Mouse (Mus musculus) limb, embryonic 11.5 days (tissue): ENCODE data around the gene Dut. TPM values are rescaled to one million over a fixed set of nuclear protein-coding genes. Genes with fewer than 3 reads are reported as not detected.

ENCODE experiments used
- ATAC-seq: fragments of 200-750 bp; cut with Nextera tagmentation; 2 replicates; pipeline ENCODE4 v1.8.0; 2017; ENCODE audit warnings: low read depth; ENCODE audit not compliant: insufficient number of reproducible peaks, low FRiP score, low TSS enrichment
- DNase-seq: peaks from one replicate; pipeline ENCODE4 v3.0.0-alpha.2; 2015; ENCODE audit warnings: low spot score
- H3K27ac ChIP-seq: fragments of 300-500 bp; sonication (generic); replicated peaks from 2 replicates; pipeline ENCODE4 v1.5.1; 2014; ENCODE audit warnings: low read depth, mild to moderate bottlenecking, low read length
- H3K27me3 ChIP-seq: fragments of 300-500 bp; sonication (generic); 2 replicates; pipeline ENCODE4 v1.6.1; 2014; ENCODE audit warnings: mild to moderate bottlenecking, low read length, mixed read lengths; ENCODE audit not compliant: control insufficient read depth, insufficient read depth
- H3K36me3 ChIP-seq: fragments of 300-500 bp; sonication (generic); 2 replicates; pipeline ENCODE4 v1.6.1; 2014; ENCODE audit warnings: mild to moderate bottlenecking, low read length, moderate library complexity, mixed read lengths; ENCODE audit not compliant: control insufficient read depth, insufficient read depth
- H3K4me1 ChIP-seq: fragments of 300-500 bp; sonication (generic); 2 replicates; pipeline ENCODE4 v1.6.1; 2014; ENCODE audit warnings: low read length, mixed read lengths; ENCODE audit not compliant: control insufficient read depth, insufficient read depth
- H3K4me2 ChIP-seq: fragments of 300-500 bp; sonication (generic); 2 replicates; pipeline ENCODE4 v1.6.1; 2014; ENCODE audit warnings: low read depth, mild to moderate bottlenecking, moderate library complexity; ENCODE audit not compliant: severe bottlenecking
- H3K4me3 ChIP-seq: fragments of 300-500 bp; sonication (generic); 2 replicates; pipeline ENCODE4 v1.5.1; 2014; ENCODE audit warnings: low read depth, low read length
- H3K9ac ChIP-seq: fragments of 300-500 bp; sonication (generic); 2 replicates; pipeline ENCODE4 v1.6.1; 2014; ENCODE audit warnings: mild to moderate bottlenecking, low read length
- H3K9me3 ChIP-seq: fragments of 300-500 bp; sonication (generic); 2 replicates; pipeline ENCODE4 v1.6.1; 2016; ENCODE audit warnings: low read length; ENCODE audit not compliant: control insufficient read depth
- WGBS: fragments of 180-500 bp; shearing (Covaris S2); extraction: QIAGEN DNeasy Blood & Tissue Kit; methylation state at CpG from one replicate; pipeline ENCODE4 v1.1.7; 2014; 5-methylcytosine and 5-hydroxymethylcytosine counted together
- polyA plus RNA-seq: library from polyadenylated mRNA; unstranded; fragments of >200 nt; fragmentation: Nextera tagmentation; extraction: Ambion mirVana; gene quantifications from 2 replicates; pipeline ENCODE4 v1.2.1, GENCODE M21; 2014

Dut gene
- polyA plus RNA-seq, 1 experiment from 2014 or later: 233 TPM

- DNase-seq (no peak), ATAC-seq (no peak)
- Histone ChIP-seq H3K27ac (no peak overlapping the region), H3K9ac (no peak overlapping the region), H3K4me3 (no peak overlapping the region), H3K4me1 (peaks cover 4% of the 10 kb centered on the region), H3K9me3 (no peaks in the 10 kb centered on the region), H3K36me3 (no peaks in the 10 kb centered on the region), H3K27me3 (no peaks in the 10 kb centered on the region), H3K4me2 (no peak overlapping the region)
- WGBS: 89% methylated on average over 4 of the region's 4 CpGs
Observed at GRCm38 (mm10) chr2:125285777-125286176, 38.8 kb downstream of the Dut start.

DNA sequence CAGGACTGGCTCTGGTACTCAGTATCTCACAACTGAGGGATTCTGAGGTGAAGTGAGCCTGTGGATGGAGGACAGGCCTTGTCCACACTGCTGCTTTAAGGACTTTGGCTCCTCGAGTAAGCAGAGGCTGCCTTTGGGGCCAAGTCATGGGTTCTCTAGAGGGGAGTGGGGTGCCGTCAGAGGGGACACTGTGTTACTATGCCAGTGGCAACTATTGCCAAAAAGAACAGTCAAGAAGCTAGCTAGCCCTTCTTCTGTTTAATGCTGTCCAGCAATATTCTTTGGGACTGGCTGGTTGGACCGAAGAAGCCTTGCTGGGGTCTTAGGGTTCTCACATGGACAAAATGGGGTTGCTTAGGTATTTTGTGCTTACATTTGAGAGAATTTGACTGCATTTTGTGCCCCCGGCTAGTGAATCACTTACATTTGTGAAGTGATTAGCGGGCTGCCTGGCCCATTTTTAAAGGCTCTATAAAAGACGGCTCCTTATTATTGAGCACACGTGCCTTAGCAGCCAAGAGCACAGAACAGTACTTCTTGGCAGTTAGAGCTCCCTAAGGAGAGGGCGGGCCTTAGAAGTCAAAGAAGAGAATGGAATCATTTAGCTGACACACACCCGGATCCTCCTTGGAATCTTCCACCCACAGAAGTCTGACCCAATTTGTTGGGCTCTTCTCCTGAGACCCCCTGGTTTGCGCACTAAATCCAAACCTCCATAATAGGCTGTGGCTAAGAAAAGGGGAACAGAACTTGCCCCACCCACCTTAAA lies 43.4 kb downstream of the Dut start:
- Histone ChIP-seq H3K9ac (no peak overlapping the region), H3K4me3 (no peak overlapping the region), H3K4me1 (no peaks in the 10 kb centered on the region), H3K36me3 (no peaks in the 10 kb centered on the region), H3K27me3 (no peaks in the 10 kb centered on the region), H3K27ac (no peak overlapping the region), H3K9me3 (no peaks in the 10 kb centered on the region), H3K4me2 (no peak overlapping the region)
- DNase-seq: no peak
- WGBS: 72% methylated on average over 10 of the region's 10 CpGs
- peak; percentile 44; the same call in 1 of the 2 replicates for ATAC-seq

GRCm38 (mm10) chr2:125291101-125291500 lies 44.1 kb downstream of the Dut start:
- no peaks in the 10 kb centered on the region for H3K36me3 ChIP-seq
- ATAC-seq: no peak
- H3K4me1 ChIP-seq: no peaks in the 10 kb centered on the region
- DNase-seq: no peak
- no peaks in the 10 kb centered on the region for H3K9me3 ChIP-seq
- no peak overlapping the region for H3K27ac ChIP-seq
- H3K4me2 ChIP-seq: no peak overlapping the region
- 95% methylated on average over 1 of the region's 1 CpGs for WGBS
- H3K4me3 ChIP-seq: no peak overlapping the region
- H3K27me3 ChIP-seq: no peaks in the 10 kb centered on the region
- H3K9ac ChIP-seq: no peak overlapping the region

GRCm38 (mm10) chr2:125292616-125293015 lies 45.6 kb downstream of the Dut start:
- WGBS: 75% methylated on average over 7 of the region's 7 CpGs
- no peak for ATAC-seq
- Histone ChIP-seq H3K4me2 (no peak overlapping the region), H3K9ac (no peak overlapping the region), H3K9me3 (no peaks in the 10 kb centered on the region), H3K27me3 (no peaks in the 10 kb centered on the region), H3K4me1 (no peaks in the 10 kb centered on the region), H3K4me3 (no peak overlapping the region), H3K27ac (no peak overlapping the region), H3K36me3 (no peaks in the 10 kb centered on the region)
- DNase-seq: no peak

- Histone ChIP-seq H3K9me3 (no peaks in the 10 kb centered on the region), H3K4me3 (no peak overlapping the region), H3K36me3 (no peaks in the 10 kb centered on the region), H3K4me2 (no peak overlapping the region), H3K27ac (no peak overlapping the region), H3K4me1 (no peaks in the 10 kb centered on the region), H3K27me3 (no peaks in the 10 kb centered on the region), H3K9ac (no peak overlapping the region)
- no peak for ATAC-seq
- WGBS: 88% methylated on average over 5 of the region's 5 CpGs
- DNase-seq: no peak
Observed at GRCm38 (mm10) chr2:125293969-125294491, 47.0 kb downstream of the Dut start.

DNA sequence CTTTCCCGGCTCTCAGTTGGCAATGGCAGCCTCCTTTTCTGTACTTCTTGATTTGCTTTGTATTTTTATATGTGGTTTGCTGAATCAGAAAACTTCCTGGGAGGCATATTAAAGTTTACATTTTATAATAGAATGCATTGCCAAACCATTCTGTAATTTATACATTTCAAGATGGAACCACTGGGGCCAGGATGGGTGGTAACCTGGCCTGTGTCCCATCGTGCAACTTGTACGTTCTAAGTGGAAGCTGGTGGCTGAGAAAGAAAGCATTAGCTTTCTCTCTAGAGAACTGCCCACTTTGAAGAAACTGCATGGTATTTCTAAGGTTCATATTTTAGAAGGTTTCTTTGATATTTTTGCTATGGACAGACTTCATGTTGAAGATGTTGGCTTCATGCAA lies 48.5 kb downstream of the Dut start:
- Histone ChIP-seq H3K36me3 (no peaks in the 10 kb centered on the region), H3K4me2 (no peak overlapping the region), H3K9ac (no peak overlapping the region), H3K27me3 (no peaks in the 10 kb centered on the region), H3K4me1 (no peaks in the 10 kb centered on the region), H3K27ac (no peak overlapping the region), H3K9me3 (no peaks in the 10 kb centered on the region), H3K4me3 (no peak overlapping the region)
- DNase-seq: no peak
- 89% methylated on average over 3 of the region's 3 CpGs for WGBS
- no peak for ATAC-seq

GRCm38 (mm10) chr2:125298841-125299240 lies 51.9 kb downstream of the Dut start:
- 0 out of 2 replicates have a peak, but pooled peaks cover 3% of the 10 kb centered on the region for H3K36me3 ChIP-seq
- H3K4me3 ChIP-seq: no peak overlapping the region
- H3K27ac ChIP-seq: no peak overlapping the region
- H3K9ac ChIP-seq: no peak overlapping the region
- H3K9me3 ChIP-seq: no peaks in the 10 kb centered on the region
- H3K4me2 ChIP-seq: no peak overlapping the region
- ATAC-seq (no peak), DNase-seq (no peak)
- H3K4me1 ChIP-seq: no peaks in the 10 kb centered on the region; the same call in 1 of the 2 replicates
- no peaks in the 10 kb centered on the region for H3K27me3 ChIP-seq
- 92% methylated on average over 1 of the region's 1 CpGs for WGBS

- Histone ChIP-seq H3K27me3 (no peaks in the 10 kb centered on the region), H3K4me1 (no peaks in the 10 kb centered on the region; the same call in 1 of the 2 replicates), H3K27ac (no peak overlapping the region), H3K36me3 (0 out of 2 replicates have a peak, but pooled peaks cover 3% of the 10 kb centered on the region), H3K4me2 (no peak overlapping the region), H3K9me3 (no peaks in the 10 kb centered on the region), H3K9ac (no peak overlapping the region), H3K4me3 (no peak overlapping the region)
- ATAC-seq (no peak), DNase-seq (no peak)
- 58% methylated on average over 9 of the region's 9 CpGs for WGBS
Observed at GRCm38 (mm10) chr2:125301877-125302624, 55.1 kb downstream of the Dut start.
